Mouse (Mus musculus) heart, adult 9 months (tissue): ENCODE results near the gene Ppp1r15b.

Experiments
- DNase-seq, 2 experiments: peaks; one replicate each; pipeline ENCODE4 v3.0.0; 2022; ENCODE audit warnings: low spot score in 2 of 2

The Ppp1r15b gene

DNA sequence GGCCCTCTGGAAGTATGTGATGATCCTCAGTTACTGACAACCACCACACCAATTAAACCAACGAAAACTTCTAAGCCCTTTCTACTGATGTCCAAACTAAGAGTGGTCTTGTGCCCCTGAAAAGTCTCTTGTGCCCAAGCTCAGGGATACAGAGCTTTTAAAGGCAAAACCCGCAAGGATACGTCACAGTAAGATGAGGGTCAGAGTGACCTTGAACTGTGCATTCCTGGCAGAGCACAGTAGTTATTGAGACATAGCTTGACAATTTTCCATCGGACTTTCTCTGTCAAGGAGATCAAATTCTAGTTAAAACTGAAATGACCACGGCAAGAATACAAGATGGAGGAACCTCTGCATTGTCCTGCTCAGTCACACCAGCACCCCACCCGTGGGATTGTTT lies 9.7 kb upstream of the Ppp1r15b start:
- no peak for DNase-seq

DNA sequence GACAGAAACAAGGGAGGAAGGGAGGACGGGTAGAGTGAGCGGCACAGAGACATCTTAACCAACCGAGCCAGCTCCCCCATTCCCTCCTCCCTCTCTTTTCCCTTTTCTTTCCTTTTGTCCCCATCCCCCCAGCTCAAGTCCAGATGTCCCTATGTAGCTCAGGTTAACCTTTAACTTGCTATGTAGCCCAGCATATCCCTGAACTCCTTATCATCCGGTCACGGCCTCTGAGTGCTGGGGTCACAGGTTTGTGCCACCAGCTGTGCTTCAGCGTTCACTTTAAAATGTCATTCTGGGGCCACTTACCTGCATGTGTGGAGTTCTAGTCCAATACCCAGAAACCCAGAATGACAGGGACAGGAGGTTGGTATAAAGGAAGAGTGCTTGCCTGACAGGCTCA lies 6.8 kb upstream of the Ppp1r15b start:
- DNase-seq = no peak

DNA sequence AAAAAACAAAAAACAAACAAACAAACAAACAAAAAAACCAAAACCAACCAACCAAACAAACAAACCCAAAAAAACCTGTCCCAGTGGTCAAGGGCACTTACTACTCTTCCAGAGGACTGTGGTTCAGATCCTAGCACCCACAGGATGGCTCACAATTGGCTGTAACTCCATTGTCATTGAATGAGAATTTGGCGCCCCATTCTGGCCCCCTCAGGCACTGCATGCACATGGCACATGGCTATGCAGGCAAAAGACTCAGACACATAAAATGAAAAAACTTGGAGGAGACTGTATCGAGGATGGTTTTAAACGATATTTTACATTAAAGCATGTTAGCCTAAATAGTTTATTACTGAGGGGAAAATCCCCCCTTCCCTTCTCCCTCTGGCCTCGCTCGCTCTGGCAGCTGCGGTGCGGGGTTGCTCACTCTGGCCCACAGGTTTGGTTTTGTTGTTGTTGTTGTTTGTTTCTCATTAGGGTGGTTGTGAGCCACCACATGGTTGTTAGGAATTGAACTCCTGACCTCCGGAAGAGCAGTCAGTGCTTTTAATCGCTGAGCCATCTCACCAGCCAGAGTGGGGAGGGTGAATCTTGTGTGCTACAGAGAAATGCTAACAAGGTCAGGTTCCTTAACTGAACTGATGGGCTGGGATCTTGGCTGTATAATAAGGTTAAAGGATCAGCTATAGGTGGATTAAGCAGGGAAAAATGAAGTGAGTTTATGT lies 5.1 kb upstream of the Ppp1r15b start:
- no peak for DNase-seq

DNA sequence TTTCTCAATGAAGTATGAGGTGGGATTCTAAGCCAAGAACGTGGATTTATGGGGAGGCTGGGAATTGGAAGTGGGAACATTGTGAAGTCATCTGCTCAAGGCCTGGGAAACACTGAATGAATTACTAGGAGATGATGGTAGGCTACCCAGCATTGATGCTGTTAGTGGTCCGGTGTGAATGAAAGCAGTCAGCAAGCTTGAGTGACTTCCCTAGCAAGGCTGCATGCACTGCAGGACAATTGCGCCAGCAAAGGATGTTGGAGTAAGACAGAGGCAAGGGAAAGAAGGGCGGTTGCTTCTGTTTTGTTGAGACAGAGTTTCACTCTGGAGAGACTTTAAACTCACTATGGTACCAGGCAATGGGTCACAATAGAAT lies 4.6 kb upstream of the Ppp1r15b start:
- no peak for DNase-seq

DNA sequence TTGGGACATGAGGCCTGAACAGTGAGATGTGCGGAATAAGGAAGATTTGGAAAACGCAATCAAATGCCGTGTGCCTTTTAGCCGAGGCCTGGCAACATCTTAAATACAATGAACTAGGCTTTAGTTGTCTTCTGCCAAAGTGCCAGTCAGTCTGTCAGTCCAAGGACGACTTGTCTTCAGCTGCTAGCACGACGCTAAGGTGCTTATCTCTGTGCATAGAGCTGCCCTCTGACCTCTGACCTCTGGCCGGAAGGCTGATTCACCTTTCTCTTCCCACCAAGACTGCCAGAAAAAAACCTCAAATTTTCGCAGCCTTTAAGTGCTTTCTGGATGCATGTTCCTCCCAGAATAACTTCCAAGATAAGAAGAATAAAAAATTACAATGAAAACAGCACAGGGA lies 3.6 kb upstream of the Ppp1r15b start:
- no peak for DNase-seq

DNA sequence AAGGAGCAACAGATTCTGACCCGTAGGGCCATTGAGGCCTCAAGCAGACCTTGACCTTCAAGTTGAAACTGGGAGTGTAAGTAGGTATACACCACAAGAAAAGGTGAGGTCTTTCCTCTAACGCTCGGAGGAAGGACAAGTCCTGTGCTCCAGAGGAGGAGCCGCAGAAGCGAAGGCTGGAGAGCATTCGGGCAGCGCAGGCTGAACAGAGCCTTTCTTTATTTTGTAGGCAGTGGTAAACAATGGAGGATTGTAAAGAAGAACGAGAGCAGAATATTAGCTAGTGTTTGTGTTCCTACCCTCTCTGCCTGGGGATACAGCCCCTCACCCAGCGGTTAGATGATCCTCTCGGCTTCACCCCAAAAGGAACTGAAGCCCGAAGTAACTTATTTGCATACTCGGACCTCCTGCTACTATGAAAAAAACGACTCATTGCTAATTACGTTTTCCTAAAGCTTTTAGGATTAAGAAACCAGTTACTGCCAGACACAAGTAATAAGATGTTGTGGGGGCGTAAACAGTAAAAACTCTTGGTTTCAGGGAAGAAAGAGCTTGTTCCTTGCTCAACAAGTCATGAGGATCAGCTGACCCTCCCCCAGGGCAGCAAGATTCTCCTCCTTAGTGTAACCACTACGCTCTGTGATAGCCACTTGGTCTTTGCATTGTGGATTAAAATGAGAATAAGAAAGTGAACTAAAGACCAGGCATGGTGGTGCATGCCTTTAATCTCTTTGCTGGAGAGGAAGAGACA lies 1.3 kb upstream of the Ppp1r15b start:
- no peak for DNase-seq

DNA sequence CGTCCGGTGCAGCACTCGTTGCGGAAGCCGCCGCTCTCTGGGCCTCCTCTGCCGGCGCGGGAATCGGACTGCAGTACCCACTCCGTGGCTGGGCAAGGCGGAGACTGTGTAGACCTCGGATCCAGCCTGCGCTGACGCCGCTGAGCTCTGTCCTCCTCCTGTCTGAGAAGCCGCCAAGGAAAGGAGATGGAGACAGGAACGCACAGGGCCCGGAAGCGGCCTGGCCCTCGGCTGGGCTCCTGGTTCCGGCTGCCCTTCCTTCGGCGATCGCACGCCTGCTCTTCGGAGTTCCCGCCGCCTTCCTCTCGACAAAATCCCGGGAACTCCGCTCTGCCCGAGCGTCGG lies 590 bp downstream of the Ppp1r15b start:
- DNase-seq = no peak

DNA sequence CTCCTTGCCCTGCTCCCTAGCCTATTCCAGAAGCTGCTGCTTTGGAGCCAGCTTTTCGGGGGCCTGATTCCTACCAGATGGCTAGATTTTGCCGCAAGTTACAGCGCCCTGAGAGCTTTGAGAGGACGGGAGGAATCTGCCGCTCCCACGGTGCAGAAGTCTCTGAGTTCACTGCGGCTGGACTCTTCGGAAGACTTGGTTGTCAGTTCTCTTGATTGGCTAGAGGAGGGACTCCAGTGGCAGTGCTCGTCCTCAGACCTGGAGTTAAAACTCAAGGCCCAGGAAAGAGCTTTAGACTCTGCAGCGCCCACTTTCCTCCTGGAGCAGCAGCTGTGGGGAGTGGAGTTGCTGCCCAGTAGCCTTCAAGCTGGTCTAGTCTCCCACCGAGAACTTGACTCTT lies 993 bp downstream of the Ppp1r15b start:
- peak in 1 of 2 experiments; percentile 26 for DNase-seq

DNA sequence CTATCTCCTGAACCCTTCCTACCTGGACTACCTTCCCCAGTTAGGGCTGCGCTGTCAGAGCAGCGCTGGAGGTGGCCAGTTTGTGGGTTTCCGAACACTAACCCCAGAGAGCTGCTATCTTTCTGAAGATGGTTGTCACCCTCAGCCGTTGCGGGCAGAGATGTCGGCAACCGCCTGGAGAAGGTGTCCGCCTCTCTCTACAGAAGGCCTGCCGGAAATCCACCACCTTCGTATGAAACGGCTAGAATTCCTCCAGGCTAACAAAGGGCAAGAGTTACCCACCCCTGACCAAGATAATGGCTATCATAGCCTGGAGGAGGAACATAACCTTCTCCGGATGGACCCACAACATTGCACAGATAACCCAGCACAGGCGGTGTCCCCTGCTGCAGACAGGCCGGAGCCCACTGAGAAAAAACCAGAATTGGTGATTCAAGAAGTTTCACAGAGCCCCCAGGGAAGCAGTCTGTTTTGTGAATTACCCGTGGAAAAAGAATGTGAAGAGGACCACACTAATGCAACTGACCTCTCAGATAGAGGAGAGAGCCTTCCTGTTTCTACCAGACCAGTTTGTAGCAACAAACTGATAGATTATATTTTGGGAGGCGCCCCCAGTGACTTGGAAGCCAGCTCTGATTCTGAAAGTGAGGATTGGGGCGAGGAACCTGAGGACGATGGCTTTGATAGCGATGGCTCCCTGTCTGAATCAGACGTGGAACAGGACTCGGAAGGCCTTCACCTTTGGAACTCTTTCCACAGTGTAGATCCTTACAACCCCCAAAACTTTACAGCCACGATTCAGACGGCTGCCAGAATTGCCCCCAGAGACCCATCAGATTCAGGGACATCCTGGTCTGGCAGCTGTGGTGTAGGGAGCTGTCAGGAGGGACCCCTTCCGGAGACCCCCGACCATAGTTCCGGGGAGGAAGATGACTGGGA lies 1.7 kb downstream of the Ppp1r15b start:
- peak in 1 of 2 experiments; percentile 9 for DNase-seq

DNA sequence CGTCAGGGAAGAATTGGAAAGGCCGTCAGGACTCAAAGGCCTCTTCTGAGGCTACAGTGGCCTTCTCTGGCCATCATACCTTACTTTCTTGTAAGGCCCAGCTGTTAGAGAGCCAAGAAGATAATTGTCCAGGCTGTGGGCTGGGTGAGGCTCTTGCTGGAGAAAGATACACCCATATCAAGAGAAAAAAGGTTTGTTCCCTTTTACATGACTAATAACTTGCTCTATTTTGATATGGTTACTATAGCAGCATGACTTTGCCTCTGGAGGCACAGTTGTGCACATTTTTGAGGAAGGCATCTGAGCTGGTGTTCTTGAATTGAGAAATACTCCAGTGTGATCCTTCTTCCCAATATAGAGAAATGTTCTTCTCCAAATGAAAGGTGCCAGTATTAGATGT lies 2.5 kb downstream of the Ppp1r15b start:
- peak in 1 of 2 experiments; percentile 17 for DNase-seq

DNA sequence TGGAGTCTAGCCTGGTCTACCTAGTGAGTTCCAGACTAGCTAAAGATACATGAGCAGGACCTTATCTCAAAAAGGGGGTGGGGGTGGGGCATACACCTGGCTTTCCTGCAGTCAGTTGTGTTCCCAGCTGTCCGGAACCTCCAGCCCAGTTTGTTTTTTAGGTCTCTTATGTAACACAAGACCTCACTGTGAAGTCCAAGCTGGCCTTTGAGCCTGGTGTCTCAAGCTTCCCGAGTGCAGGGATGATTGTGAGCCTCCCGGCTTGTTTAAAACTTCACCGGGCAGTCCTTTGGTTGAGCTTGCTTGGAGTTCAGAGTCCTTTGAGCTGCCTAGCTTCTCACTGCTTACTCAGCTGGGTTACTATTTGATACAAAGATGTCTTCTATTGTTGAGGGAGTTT lies 3.1 kb downstream of the Ppp1r15b start:
- peak in 1 of 2 experiments; percentile 28 for DNase-seq

DNA sequence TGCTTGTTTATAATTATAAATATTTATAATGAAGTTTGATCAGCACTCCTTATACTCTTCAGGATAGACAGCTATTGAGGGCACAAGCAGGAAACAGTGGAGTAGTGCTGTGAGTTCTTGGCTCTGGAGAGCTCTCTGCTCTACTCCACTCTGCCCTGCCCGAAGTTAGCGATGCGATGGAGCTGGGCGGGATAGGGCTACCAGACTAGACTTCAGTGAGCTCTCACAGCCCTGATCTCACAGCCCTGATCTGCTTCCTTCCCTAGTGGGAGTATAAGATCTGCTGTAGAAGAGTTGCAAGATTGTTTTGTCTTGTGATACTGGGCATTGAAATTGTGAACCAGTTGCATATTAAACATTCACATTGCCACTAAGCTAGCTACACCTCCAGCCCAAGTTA lies 3.9 kb downstream of the Ppp1r15b start:
- no peak for DNase-seq

DNA sequence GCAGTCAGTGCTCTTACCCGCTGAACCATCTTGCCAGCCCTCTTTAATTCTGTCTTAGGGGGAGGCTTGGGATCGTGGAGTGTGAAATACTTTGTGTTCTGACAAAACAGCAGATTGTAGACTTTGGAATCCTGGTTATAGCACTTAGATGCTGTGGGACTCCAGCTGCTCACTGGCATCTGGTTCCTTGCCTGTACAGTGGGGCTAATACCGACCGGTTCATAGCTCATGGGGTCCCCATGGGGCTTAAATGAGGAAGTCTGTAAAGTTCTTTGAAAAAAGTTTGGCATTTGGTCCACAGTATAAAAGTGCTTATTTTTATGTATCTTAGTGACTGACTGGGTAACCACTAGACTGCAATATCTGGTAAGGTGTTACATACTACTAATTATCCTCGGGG lies 4.9 kb downstream of the Ppp1r15b start:
- no peak for DNase-seq

DNA sequence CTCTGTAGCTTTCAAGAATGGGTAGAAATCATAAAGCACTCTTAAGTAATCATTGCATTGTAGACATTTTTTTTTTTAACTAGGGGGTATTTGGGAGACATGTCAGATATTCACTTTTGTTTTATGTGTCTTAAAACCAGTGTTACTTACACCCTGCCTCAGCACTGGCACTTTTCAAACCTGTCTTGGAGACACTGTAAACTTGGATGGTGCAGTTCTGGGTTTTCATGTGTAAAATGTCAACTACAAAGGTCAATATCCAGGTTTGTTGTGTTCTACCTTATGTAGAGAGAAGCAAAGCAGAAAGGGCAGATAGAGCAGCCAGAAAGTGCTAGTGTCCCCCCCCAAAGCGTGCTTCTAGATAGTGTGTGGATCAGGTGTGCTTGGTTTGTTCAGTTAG lies 7.5 kb downstream of the Ppp1r15b start:
- DNase-seq = no peak

DNA sequence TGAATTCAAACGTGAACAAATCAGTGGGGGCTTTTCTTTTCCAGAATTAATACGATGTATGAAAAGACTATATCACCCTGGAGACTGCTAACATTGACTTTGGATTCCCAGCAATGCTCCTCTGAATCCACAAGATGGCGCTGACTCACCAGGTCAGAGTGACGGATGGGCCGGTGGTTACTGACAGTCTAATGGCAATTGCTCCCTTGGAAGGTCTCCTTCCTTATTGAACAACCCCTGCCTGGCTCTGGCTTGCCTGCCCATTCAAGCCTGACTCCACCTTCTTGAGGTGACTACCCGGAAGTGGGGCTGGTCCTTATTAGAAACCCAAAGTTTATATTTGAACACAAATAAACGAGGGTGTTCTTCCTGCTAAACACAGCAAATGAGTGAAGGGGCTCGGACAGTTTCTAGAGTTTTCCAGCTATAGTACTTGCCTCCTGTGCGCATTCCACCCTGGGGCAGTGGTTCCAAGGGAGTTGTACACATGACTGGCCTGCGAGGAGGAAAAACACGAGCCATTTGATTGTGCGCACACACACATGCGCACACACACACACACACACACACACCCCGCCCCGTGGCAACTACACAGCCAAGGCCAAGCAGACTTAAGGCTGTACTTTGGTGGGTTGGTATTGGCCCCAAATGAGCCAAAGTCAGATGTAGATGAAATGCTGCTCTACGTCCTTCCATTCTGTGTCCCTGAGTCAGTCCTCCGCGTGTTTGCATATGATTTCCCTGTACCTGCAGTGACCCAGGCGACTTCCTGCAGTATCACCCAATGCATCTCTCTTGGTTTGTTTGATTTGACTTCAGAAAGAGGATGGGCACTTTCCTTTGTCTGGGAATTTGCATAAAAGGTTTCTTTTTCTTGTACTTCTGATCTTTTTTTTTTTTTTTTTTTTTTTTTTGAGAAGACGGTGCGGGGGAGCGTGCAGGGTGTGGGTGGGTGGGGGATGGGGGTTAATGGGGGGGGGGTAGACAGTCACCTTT lies 15.4 kb downstream of the Ppp1r15b start:
- DNase-seq = no peak

DNA sequence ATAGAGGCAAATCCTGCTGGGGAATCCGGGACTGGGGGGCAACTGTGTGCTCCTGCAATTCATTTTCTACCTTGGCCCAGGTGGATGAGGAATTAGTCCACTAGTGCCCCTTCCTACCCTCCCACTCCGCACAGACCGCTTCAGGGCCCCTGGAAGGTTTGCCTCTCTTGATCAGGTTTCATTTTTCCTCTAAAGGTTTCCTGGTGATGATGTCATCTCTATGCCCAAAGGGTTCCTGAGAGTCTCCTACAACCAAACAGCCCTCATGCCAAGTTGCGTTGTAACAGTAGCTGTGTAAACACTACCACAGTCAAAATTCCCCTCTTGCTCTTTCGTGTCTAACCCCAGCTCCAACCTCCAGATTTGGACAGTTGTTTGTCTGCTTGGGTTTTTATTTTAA lies 16.4 kb downstream of the Ppp1r15b start:
- DNase-seq = no peak

DNA sequence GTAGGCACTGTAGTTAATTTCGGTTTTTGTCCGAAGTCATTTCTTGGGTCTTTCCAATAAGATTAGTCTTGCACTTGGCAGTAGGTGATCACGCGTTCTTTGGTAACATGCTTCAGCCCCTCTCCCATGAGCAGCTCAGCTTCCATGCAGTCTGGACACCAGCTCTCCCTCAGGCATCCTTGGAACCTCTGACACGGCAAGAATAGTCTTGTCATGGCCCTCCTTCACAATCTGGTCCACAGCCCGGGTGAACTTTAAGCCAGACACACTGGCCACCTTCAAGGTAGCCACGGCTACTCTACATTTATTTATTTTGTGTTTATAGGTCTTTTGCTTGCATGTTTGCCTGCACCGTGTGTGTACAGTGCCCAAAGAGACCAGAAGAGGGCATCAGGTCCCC lies 17.2 kb downstream of the Ppp1r15b start:
- DNase-seq = no peak

DNA sequence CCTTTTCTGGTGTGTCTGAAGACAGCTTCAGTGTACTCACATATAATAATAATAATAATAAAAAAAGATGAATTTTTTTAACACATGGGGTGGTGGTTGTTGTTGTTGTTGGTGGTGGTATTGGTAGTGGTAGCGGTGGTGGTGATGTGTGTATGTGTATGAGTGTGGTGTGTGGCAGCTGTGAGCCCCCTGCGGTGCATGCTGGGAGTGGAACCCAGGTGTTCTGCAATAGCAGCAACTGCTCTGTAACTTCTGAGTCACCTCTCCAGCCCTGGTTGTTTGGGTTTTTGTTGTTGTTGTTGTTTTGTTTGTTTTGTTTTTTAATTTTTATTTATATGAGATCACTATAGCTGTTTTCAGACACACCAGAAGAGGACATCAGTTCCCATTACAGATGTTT lies 19.6 kb downstream of the Ppp1r15b start:
- DNase-seq = no peak

DNA sequence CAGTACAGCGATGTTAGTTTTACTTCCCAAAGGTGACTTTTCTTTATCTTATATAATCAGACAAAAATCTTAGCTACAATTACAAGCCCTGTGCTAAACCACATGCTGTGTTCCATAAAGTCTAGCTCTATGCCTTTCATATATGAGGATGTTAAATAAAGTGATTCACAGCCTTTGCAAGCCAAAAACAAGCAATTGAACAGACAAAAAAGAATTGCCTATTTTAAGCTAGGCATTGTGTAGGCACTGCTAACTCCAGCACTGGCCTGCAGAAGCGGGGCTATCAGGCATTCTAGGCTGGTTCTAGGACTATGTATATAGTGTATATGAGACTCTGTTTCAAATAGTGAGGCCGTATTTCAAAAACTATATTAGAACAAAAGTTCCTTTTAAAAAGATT lies 21.3 kb downstream of the Ppp1r15b start:
- no peak for DNase-seq

DNA sequence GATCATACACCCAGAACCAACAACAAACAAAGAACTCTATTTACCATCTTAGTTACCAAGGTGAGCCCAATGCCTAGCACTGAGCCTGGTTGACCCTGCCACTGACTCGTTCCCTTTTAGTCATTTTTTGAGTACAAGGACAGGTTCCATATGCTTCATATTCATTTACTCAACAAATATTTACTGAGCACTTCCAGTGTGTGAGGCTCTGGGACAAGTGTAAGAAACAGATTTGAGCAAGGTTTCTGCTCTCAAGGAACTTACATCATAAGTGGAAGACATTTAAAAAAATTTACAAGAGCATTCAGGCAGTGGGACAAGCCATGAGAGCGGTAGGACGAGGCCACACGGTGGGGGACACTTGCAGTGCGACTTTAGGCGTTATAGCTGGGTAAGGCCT lies 24.3 kb downstream of the Ppp1r15b start:
- DNase-seq = no peak

DNA sequence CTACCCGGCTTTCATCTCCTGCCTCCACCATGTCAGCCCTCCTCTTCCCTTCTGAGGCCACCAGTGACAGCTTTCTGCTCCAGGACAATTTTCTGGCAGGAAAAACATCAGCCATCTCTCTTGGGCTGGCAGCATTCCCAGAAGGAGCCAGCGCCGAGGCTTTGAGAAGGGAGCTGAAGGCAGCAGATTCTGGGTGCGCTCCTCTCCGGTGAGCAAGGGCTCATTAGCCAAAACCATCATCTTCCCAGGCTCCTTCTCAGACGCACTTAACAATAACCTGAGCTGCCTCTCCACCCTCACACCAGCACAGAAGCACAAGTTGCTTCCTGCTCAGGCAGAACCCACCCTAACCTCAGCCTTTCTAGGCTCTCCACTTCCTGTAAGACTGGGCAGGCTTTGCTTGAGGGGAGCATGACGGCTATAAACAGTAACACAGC lies 28.2 kb downstream of the Ppp1r15b start:
- peak; percentile 21 to 39 for DNase-seq
